Mouse (Mus musculus) MEL (cell line): ENCODE measurements around the gene Hmgb3. TPM values are rescaled to one million over a fixed set of nuclear protein-coding genes. Genes with fewer than 3 reads are reported as not detected.

Source experiments
- DNase-seq: peaks from one replicate; pipeline ENCODE4 v3.0.0; 2011; ENCODE audit warnings: low read depth, low spot score
- H3K27ac ChIP-seq: 2 replicates; pipeline ENCODE4 v1.5.1; 2012; ENCODE audit warnings: low read depth, mild to moderate bottlenecking, control low read depth, low read length, moderate library complexity; ENCODE audit not compliant: control insufficient read depth
- H3K27me3 ChIP-seq, 2 experiments: fragments of 150-350 bp in 1 of 2; sonication (generic) in 1 of 2; 2 replicates each; pipeline ENCODE4 v1.6.1; 2012; ENCODE audit warnings: low read length in 2 of 2, mild to moderate bottlenecking in 2 of 2, improper control_type of control experiment in 1 of 2, moderate library complexity in 1 of 2; ENCODE audit not compliant: insufficient read depth in 2 of 2, control insufficient read depth in 1 of 2
- H3K36me3 ChIP-seq, 2 experiments: 2 replicates each; pipeline ENCODE4 v1.6.1; 2012 to 2014; ENCODE audit warnings: low read length in 2 of 2, improper control_type of control experiment in 1 of 2, inconsistent platforms in 1 of 2, mild to moderate bottlenecking in 1 of 2; ENCODE audit not compliant: insufficient read depth in 2 of 2, control insufficient read depth in 1 of 2
- H3K4me1 ChIP-seq, 2 experiments: fragments of 150-350 bp in 1 of 2; sonication (generic) in 1 of 2; 2 replicates each; pipeline ENCODE4 v1.6.1; 2012; ENCODE audit warnings: low read length in 2 of 2, improper control_type of control experiment in 1 of 2, mild to moderate bottlenecking in 1 of 2; ENCODE audit not compliant: insufficient read depth in 2 of 2, control insufficient read depth in 1 of 2
- H3K4me3 ChIP-seq, 2 experiments: fragments of 150-350 bp in 1 of 2; sonication (generic) in 1 of 2; 2 replicates each; pipeline ENCODE4 v1.5.1; 2012; ENCODE audit warnings: low read depth in 2 of 2, low read length in 2 of 2, mild to moderate bottlenecking in 2 of 2, moderate library complexity in 2 of 2, control low read depth in 1 of 2, improper control_type of control experiment in 1 of 2; ENCODE audit not compliant: control insufficient read depth in 1 of 2, insufficient read depth in 1 of 2
- H3K79me2 ChIP-seq: 2 replicates; pipeline ENCODE4 v1.6.1; 2012; ENCODE audit warnings: mild to moderate bottlenecking, low read length, moderate library complexity; ENCODE audit not compliant: control insufficient read depth, poor library complexity, insufficient read depth
- H3K9ac ChIP-seq: 2 replicates; pipeline ENCODE4 v1.6.1; 2012; ENCODE audit warnings: low read depth, mild to moderate bottlenecking, control low read depth, low read length, moderate library complexity; ENCODE audit not compliant: control insufficient read depth, poor library complexity, severe bottlenecking
- H3K9me3 ChIP-seq: fragments of 150-350 bp; sonication (generic); replicated peaks from 2 replicates; pipeline ENCODE4 v1.6.1; 2012; ENCODE audit warnings: mild to moderate bottlenecking, low read length, improper control_type of control experiment, moderate library complexity; ENCODE audit not compliant: insufficient read depth
- BHLHE40 ChIP-seq: IDR thresholded peaks from 2 replicates; pipeline ENCODE4 v1.6.1; 2012; ENCODE audit warnings: low read depth, mild to moderate bottlenecking, inconsistent platforms, low read length, improper control_type of control experiment, borderline replicate concordance
- CHD1 ChIP-seq: IDR thresholded peaks from 2 replicates; pipeline ENCODE4 v1.6.1; 2012; ENCODE audit warnings: low read depth, mild to moderate bottlenecking, inconsistent platforms, low read length, improper control_type of control experiment
- CHD2 ChIP-seq: IDR thresholded peaks from 2 replicates; pipeline ENCODE4 v1.6.1; 2011; ENCODE audit warnings: low read length, improper control_type of control experiment
- CTCF ChIP-seq, 3 experiments: IDR thresholded peaks in 2 of 3; conservative IDR thresholded peaks in 1 of 3; 2 replicates each; pipeline ENCODE4 v1.5.1; 2011 to 2012; ENCODE audit warnings: low read length in 3 of 3, low read depth in 2 of 3, mild to moderate bottlenecking in 2 of 3, improper control_type of control experiment in 1 of 3, inconsistent platforms in 1 of 3, mixed read lengths in 1 of 3, moderate library complexity in 1 of 3; ENCODE audit not compliant: control insufficient read depth in 1 of 3, insufficient read depth in 1 of 3, poor library complexity in 1 of 3, severe bottlenecking in 1 of 3
- E2F4 ChIP-seq: IDR thresholded peaks from 2 replicates; pipeline ENCODE4 v1.6.1; 2011; ENCODE audit warnings: low read depth, low read length, improper control_type of control experiment, borderline replicate concordance
- ELF1 ChIP-seq: IDR thresholded peaks from 2 replicates; pipeline ENCODE4 v1.6.1; 2014; ENCODE audit warnings: low read depth, mild to moderate bottlenecking, inconsistent platforms, low read length, improper control_type of control experiment, moderate library complexity
- EP300 ChIP-seq, 2 experiments: IDR thresholded peaks; 2 replicates each; pipeline ENCODE4 v1.6.1; 2011; ENCODE audit warnings: improper control_type of control experiment in 2 of 2, low read length in 2 of 2, low read depth in 1 of 2, mild to moderate bottlenecking in 1 of 2
- ETS1 ChIP-seq: IDR thresholded peaks from 2 replicates; pipeline ENCODE4 v1.6.1; 2012; ENCODE audit warnings: low read depth, mild to moderate bottlenecking, inconsistent platforms, low read length, improper control_type of control experiment, moderate library complexity
- GABPA ChIP-seq: IDR thresholded peaks from 2 replicates; pipeline ENCODE4 v1.6.1; 2012; ENCODE audit warnings: low read depth, mild to moderate bottlenecking, inconsistent platforms, low read length, improper control_type of control experiment, moderate library complexity
- GATA1 ChIP-seq: IDR thresholded peaks from 2 replicates; pipeline ENCODE4 v1.6.1; 2011; ENCODE audit warnings: low read depth, low read length, improper control_type of control experiment
- HCFC1 ChIP-seq: IDR thresholded peaks from 2 replicates; pipeline ENCODE4 v1.6.1; 2012; ENCODE audit warnings: low read depth, mild to moderate bottlenecking, inconsistent platforms, low read length, improper control_type of control experiment, moderate library complexity
- JUND ChIP-seq: IDR thresholded peaks from 2 replicates; pipeline ENCODE4 v1.6.1; 2011; ENCODE audit warnings: low read depth, mild to moderate bottlenecking, improper control_type of control experiment, low read length
- KAT2A ChIP-seq: conservative IDR thresholded peaks from 2 replicates; pipeline ENCODE4 v1.6.1; 2012; ENCODE audit warnings: low read depth, low read length, improper control_type of control experiment, inconsistent platforms
- MAFK ChIP-seq: IDR thresholded peaks from 2 replicates; pipeline ENCODE4 v1.6.1; 2011; ENCODE audit warnings: low read depth, mild to moderate bottlenecking, low read length, improper control_type of control experiment, borderline replicate concordance
- MAX ChIP-seq: IDR thresholded peaks from 2 replicates; pipeline ENCODE4 v1.6.1; 2011; ENCODE audit warnings: low read length, improper control_type of control experiment
- MAZ ChIP-seq: IDR thresholded peaks from 2 replicates; pipeline ENCODE4 v1.6.1; 2012; ENCODE audit warnings: low read depth, mild to moderate bottlenecking, inconsistent platforms, low read length, improper control_type of control experiment
- MEF2A ChIP-seq: IDR thresholded peaks from 2 replicates; pipeline ENCODE4 v1.6.1; 2014; ENCODE audit warnings: low read depth, mild to moderate bottlenecking, inconsistent platforms, low read length, improper control_type of control experiment; ENCODE audit not compliant: poor library complexity, insufficient replicate concordance, severe bottlenecking; ENCODE audit errors: extremely low read depth
- MXI1 ChIP-seq: IDR thresholded peaks from 2 replicates; pipeline ENCODE4 v1.6.1; 2011; ENCODE audit warnings: mild to moderate bottlenecking, low read depth, low read length, improper control_type of control experiment
- MYB ChIP-seq: IDR thresholded peaks from 2 replicates; pipeline ENCODE4 v1.6.1; 2011; ENCODE audit warnings: mild to moderate bottlenecking, low read depth, low read length, improper control_type of control experiment
- MYC ChIP-seq: IDR thresholded peaks from 2 replicates; pipeline ENCODE4 v1.6.1; 2011; ENCODE audit warnings: low read depth, mild to moderate bottlenecking, low read length, improper control_type of control experiment, moderate library complexity
- NELFE ChIP-seq: IDR thresholded peaks from 2 replicates; pipeline ENCODE4 v1.6.1; 2011; ENCODE audit warnings: low read depth, low read length, improper control_type of control experiment
- NRF1 ChIP-seq: IDR thresholded peaks from 2 replicates; pipeline ENCODE4 v1.6.1; 2014; ENCODE audit warnings: low read depth, mild to moderate bottlenecking, inconsistent platforms, low read length, improper control_type of control experiment, moderate library complexity; ENCODE audit not compliant: poor library complexity, insufficient read depth, severe bottlenecking
- POLR2AphosphoS2 ChIP-seq: IDR thresholded peaks from 2 replicates; pipeline ENCODE4 v1.6.1; 2011; ENCODE audit warnings: low read length, improper control_type of control experiment
- POLR2AphosphoS5 ChIP-seq: IDR thresholded peaks from 2 replicates; pipeline ENCODE4 v1.6.1; 2012; ENCODE audit warnings: low read depth, borderline replicate concordance, mild to moderate bottlenecking, inconsistent platforms, low read length, moderate library complexity, mixed read lengths
- RAD21 ChIP-seq: IDR thresholded peaks from 2 replicates; pipeline ENCODE4 v1.6.1; 2011; ENCODE audit warnings: mild to moderate bottlenecking, low read depth, low read length, improper control_type of control experiment
- RCOR1 ChIP-seq: IDR thresholded peaks from 2 replicates; pipeline ENCODE4 v1.6.1; 2012; ENCODE audit warnings: low read depth, mild to moderate bottlenecking, inconsistent platforms, low read length, improper control_type of control experiment
- SIN3A ChIP-seq: IDR thresholded peaks from 2 replicates; pipeline ENCODE4 v1.6.1; 2012; ENCODE audit warnings: low read length, improper control_type of control experiment, inconsistent platforms
- SMC3 ChIP-seq: IDR thresholded peaks from 2 replicates; pipeline ENCODE4 v1.6.1; 2011; ENCODE audit warnings: low read depth, low read length, improper control_type of control experiment
- TAL1 ChIP-seq: IDR thresholded peaks from 2 replicates; pipeline ENCODE4 v1.6.1; 2012; ENCODE audit warnings: mild to moderate bottlenecking, inconsistent platforms, low read length, moderate library complexity, mixed read lengths
- TBP ChIP-seq: IDR thresholded peaks from 2 replicates; pipeline ENCODE4 v1.8.0; 2011; ENCODE audit warnings: low read depth, low read length, improper control_type of control experiment
- TCF12 ChIP-seq: IDR thresholded peaks from 2 replicates; pipeline ENCODE4 v1.6.1; 2014; ENCODE audit warnings: low read depth, mild to moderate bottlenecking, inconsistent platforms, low read length, improper control_type of control experiment, moderate library complexity
- UBTF ChIP-seq: IDR thresholded peaks from 2 replicates; pipeline ENCODE4 v1.6.1; 2012; ENCODE audit warnings: low read depth, mild to moderate bottlenecking, inconsistent platforms, low read length, improper control_type of control experiment, moderate library complexity, borderline replicate concordance; ENCODE audit not compliant: insufficient read depth
- USF2 ChIP-seq, 2 experiments: IDR thresholded peaks; 2 replicates each; pipeline ENCODE4 v1.6.1; 2011 to 2012; ENCODE audit warnings: improper control_type of control experiment in 2 of 2, low read length in 2 of 2, borderline replicate concordance in 1 of 2, inconsistent platforms in 1 of 2, low read depth in 1 of 2, mild to moderate bottlenecking in 1 of 2; ENCODE audit not compliant: insufficient read depth in 1 of 2
- ZC3H11A ChIP-seq: IDR thresholded peaks from 2 replicates; pipeline ENCODE4 v1.6.1; 2012; ENCODE audit warnings: low read depth, mild to moderate bottlenecking, inconsistent platforms, low read length, improper control_type of control experiment
- ZKSCAN1 ChIP-seq: IDR thresholded peaks from 2 replicates; pipeline ENCODE4 v1.6.1; 2012; ENCODE audit warnings: low read depth, mild to moderate bottlenecking, inconsistent platforms, low read length, improper control_type of control experiment, moderate library complexity
- ZMIZ1 ChIP-seq: IDR thresholded peaks from 2 replicates; pipeline ENCODE4 v1.6.1; 2012; ENCODE audit warnings: low read depth, mild to moderate bottlenecking, inconsistent platforms, low read length, improper control_type of control experiment, moderate library complexity
- ZNF384 ChIP-seq: IDR thresholded peaks from 2 replicates; pipeline ENCODE4 v1.6.1; 2012; ENCODE audit warnings: low read depth, mild to moderate bottlenecking, inconsistent platforms, low read length, improper control_type of control experiment
- polyA plus RNA-seq, 2 experiments: library from polyadenylated mRNA; stranded (reverse) in 1 of 2; unstranded in 1 of 2; fragments of >175 nt in 1 of 2; fragments of >200 nt in 1 of 2; gene quantifications; 2 replicates each; pipeline versions ENCODE4 v1.2.1 to v1.2.4; 2012; ENCODE audit warnings: low replicate concordance in 2 of 2, low read depth in 1 of 2; ENCODE audit not compliant: insufficient read length in 2 of 2, insufficient read depth in 1 of 2, missing spikeins in 1 of 2
- total RNA-seq: library from RNA; depleted of rRNA; stranded (reverse); fragments of 300-350 nt; gene quantifications from 2 replicates; pipeline ENCODE4 v1.2.3, GENCODE M21; 2012

Gene Hmgb3
- total and polyA plus RNA-seq, 3 experiments = 127 to 181 TPM; not detected in 1

- Histone ChIP-seq H3K36me3 (peaks cover 0 to 50% of the 10 kb centered on the region in 2 experiments; a peak in 2 of 4 replicates), H3K27ac (peak overlapping the region; percentile 98), H3K4me3 (peak overlapping the region; percentile 33 to 34; a peak in 3 of 4 replicates), H3K4me1 (peaks cover 19 to 61% of the 10 kb centered on the region in 2 experiments), H3K27me3 (no peaks in the 10 kb centered on the region), H3K9ac (peak overlapping the region; percentile 52), H3K9me3 (no peaks in the 10 kb centered on the region), H3K79me2 (no peaks in the 10 kb centered on the region)
- peak; percentile 84 for DNase-seq
- TF ChIP-seq RAD21 (no peak), CHD1 (no peak), EP300 (IDR thresholded peaks at IDR 0.05; ENCODE audit: low read depth in 1 of 2, low read length in 2 of 2) (peak; percentile 98 to 100), CHD2 (no peak), POLR2AphosphoS5 (no peak), SMC3 (no peak), USF2 (IDR thresholded peaks at IDR 0.05; ENCODE audit: borderline replicate concordance in 1 of 2, insufficient read depth in 1 of 2, low read depth in 1 of 2, low read length in 2 of 2) (no peak), ZKSCAN1 (no peak), MAFK (no peak; the same call in 1 of the 2 replicates), SIN3A (peak; percentile 81), MYC (no peak), JUND (no peak), ZNF384 (no peak), MAZ (no peak; the same call in 1 of the 2 replicates), NELFE (peak; percentile 19; the same call in 1 of the 2 replicates), ELF1 (no peak), MXI1 (no peak), TCF12 (peak; percentile 98), MEF2A (peak; percentile 86; the same call in 1 of the 2 replicates), MYB (peak; percentile 97), TBP (peak; percentile 54; the same call in 1 of the 2 replicates), ZC3H11A (no peak), RCOR1 (peak; percentile 69), MAX (no peak), GABPA (no peak), ETS1 (peak; percentile 84), NRF1 (no peak), HCFC1 (0 out of 2 replicates have a peak, but pooled peaks have one; percentile 54), TAL1 (peak; percentile 97), POLR2AphosphoS2 (no peak), BHLHE40 (no peak), E2F4 (no peak), CTCF (IDR thresholded peaks at IDR 0.05 in 2 of 3, conservative IDR thresholded peaks at IDR 0.05 in 1 of 3; ENCODE audit: control insufficient read depth in 1 of 3, insufficient read depth in 1 of 3, low read depth in 2 of 3, low read length in 3 of 3, poor library complexity in 1 of 3, severe bottlenecking in 1 of 3) (no peak), UBTF (no peak), ZMIZ1 (no peak), GATA1 (peak; percentile 96), KAT2A (no peak)
Observed at GRCm38 (mm10) chrX:71545163-71545562, 10.6 kb upstream of the Hmgb3 start.
